Mouse (Mus musculus) thymus, postnatal 14 days (tissue): Measurements from ENCODE around the gene Msn.

Source experiments
- DNase-seq: peaks from one replicate; pipeline ENCODE4 v3.0.0; 2021

The Msn gene

GRCm38 (mm10) chrX:96095509-96096499 lies at the start of gene Msn:
Gene Msn (plus strand): TSS chrX:96096042.
- DNase-seq, result peak; percentile 84

- no peak for DNase-seq
Measured at GRCm38 (mm10) chrX:96052798-96053197, 43.0 kb upstream of the Msn start.

- no peak for DNase-seq
Measured at GRCm38 (mm10) chrX:96077747-96078146, 18.1 kb upstream of the Msn start.

- no peak for DNase-seq
Measured at GRCm38 (mm10) chrX:96086259-96086658, 9.6 kb upstream of the Msn start.

- DNase-seq, result peak; percentile 57
Measured at GRCm38 (mm10) chrX:96096513-96097210, 820 bp downstream of the Msn start.

- DNase-seq, result peak; percentile 30
Measured at GRCm38 (mm10) chrX:96097491-96097970, 1.7 kb downstream of the Msn start.

- no peak for DNase-seq
Measured at GRCm38 (mm10) chrX:96099003-96099402, 3.2 kb downstream of the Msn start.

- DNase-seq, result no peak
Measured at GRCm38 (mm10) chrX:96107427-96108291, 11.8 kb downstream of the Msn start.

GRCm38 (mm10) chrX:96113106-96113634 lies 17.3 kb downstream of the Msn start:
- DNase-seq, result no peak

GRCm38 (mm10) chrX:96115501-96115900 lies 19.7 kb downstream of the Msn start:
- DNase-seq, result no peak

- DNase-seq, result no peak
Measured at GRCm38 (mm10) chrX:96117366-96117765, 21.5 kb downstream of the Msn start.

- no peak for DNase-seq
Measured at GRCm38 (mm10) chrX:96119997-96120396, 24.2 kb downstream of the Msn start.

- no peak for DNase-seq
Measured at GRCm38 (mm10) chrX:96121912-96122311, 26.1 kb downstream of the Msn start.

- no peak for DNase-seq
Measured at GRCm38 (mm10) chrX:96126803-96127202, 31.0 kb downstream of the Msn start.

- peak; percentile 69 for DNase-seq
Measured at GRCm38 (mm10) chrX:96130139-96130538, 34.3 kb downstream of the Msn start.

- peak; percentile 72 for DNase-seq
Measured at GRCm38 (mm10) chrX:96130663-96131062, 34.8 kb downstream of the Msn start.

- peak; percentile 57 for DNase-seq
Measured at GRCm38 (mm10) chrX:96133260-96133659, 37.4 kb downstream of the Msn start.

GRCm38 (mm10) chrX:96134243-96134661 lies 38.4 kb downstream of the Msn start:
- no peak for DNase-seq

- DNase-seq, result no peak
Measured at GRCm38 (mm10) chrX:96134840-96135580, 39.2 kb downstream of the Msn start.

- no peak for DNase-seq
Measured at GRCm38 (mm10) chrX:96135581-96135980, 39.7 kb downstream of the Msn start.

- DNase-seq, result no peak
Measured at GRCm38 (mm10) chrX:96139262-96139661, 43.4 kb downstream of the Msn start.
